Mouse (Mus musculus): ENCODE data around the gene Speer4d. TPM values are rescaled to one million over a fixed set of nuclear protein-coding genes. Genes with fewer than 3 reads are reported as not detected.
"Not testable (repeated sequence)": the region's sequence is repeated elsewhere in the genome, so short reads cannot be mapped to it uniquely, and the experiment has no call there.

The Speer4d gene
- total RNA-seq, 2 experiments from 2014 or later: not detected

DNA sequence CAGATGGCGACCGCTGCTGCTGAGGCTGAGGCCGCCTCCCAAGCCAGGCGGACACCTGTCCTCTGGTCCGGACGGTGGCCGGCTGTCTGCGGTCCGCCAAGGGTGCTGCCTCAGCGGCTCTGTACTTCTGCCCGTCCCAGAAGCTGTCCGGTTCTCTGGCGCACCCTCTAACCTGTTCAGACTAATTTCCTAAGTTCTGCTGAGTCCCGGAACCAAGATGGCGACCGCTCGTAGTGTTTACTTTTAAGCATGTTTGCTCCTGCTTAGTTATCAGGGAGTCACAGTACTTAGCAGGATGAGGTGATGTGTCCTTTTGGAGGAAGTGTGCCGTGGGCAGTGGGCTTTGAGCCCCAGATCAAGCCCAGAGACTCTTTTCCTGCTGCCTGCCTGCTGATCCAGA lies 51.9 kb downstream of the Speer4d start:
- not testable (repeated sequence) for DNase-seq

Other genes starting within 250 kb of the Speer4d start
- not detected for gene Gm21149, start 142.5 kb upstream of the Speer4d start, total RNA-seq (2021)
- gene Gm21190, start 89.8 kb upstream of the Speer4d start, total RNA-seq (2021): not detected
- gene Gm21083, start 41.7 kb upstream of the Speer4d start, total RNA-seq (2021): not detected
- gene 4930572O03Rik, start 38.0 kb downstream of the Speer4d start, total RNA-seq (2021): not detected
- not detected for gene Speer4c, start 95.2 kb downstream of the Speer4d start, total RNA-seq (2021)

Measured in adrenal gland, postnatal 36 days (tissue).